Mouse (Mus musculus): ENCODE results near the gene Ank.

DNA sequence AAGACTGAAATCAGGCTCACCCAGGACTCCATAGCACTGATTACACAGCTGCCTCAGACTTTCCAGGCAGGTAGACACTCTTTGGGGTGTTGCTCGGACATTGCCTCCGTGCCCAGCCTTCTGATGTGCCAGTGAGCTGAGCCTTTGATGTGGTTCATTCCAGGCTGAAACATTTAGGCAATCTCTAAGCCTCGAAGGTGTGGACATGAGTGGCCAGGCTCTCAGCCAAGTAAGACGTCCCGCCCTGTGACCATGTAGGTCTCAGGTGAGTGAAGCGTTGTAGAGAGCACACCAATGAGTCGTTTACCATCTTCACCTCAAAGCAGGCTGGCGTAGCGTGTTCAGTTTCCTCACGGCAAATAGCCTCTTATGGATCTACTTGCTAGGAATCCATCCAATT is 25.7 kb downstream of the Ank start:
- TF ChIP-seq POLR2A (IDR thresholded peaks at IDR 0.05; ENCODE audit: insufficient read depth, low read depth, low read length), result no peak
- no peak for TF ChIP-seq CTCF (IDR thresholded peaks at IDR 0.05; ENCODE audit: insufficient read depth, low read depth, low read length)

Measured in olfactory bulb, adult 2 months (tissue).